ENCODE assay signal across 8 mouse cellular contexts in the genomic region with DNA sequence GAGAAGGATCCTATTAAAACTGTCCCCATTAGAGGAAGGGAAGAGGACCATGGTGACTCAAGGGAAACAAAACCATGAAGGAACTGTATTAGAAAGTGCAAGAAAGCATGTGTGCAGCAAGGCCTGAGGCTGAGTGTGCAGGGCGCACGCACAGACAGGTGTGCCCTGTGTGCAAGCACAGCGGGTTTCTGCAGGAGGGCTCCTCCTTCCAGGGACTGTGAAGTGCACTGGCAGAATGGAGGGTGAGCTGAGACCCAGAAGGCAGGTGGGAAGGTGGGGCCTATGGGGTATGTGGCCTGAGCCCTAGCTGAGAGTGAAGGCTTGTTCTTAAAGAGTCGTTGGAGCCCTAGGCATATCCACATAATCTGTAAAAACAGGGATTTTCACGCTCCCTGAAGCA. TPM values are rescaled to one million over a fixed set of nuclear protein-coding genes. Genes with fewer than 3 reads are reported as not detected.
A peak's percentile ranks its signal among the peaks of the same experiment; 100 is the strongest.
DNase-seq lines count a peak whose midpoint lies in the region; ATAC-seq and TF ChIP-seq lines count a peak whose summit lies in the region.

No protein-coding gene starts in this region.

- H3K9me3 ChIP-seq in heart, postnatal 0 days (replicated peaks; ENCODE audit: control insufficient read depth, low read length), result no peaks in the 10 kb centered on the region
- H3K9me3 ChIP-seq in embryonic facial prominence, embryonic 13.5 days, result no peaks in the 10 kb centered on the region
- H3K9me3 ChIP-seq in intestine, postnatal 0 days (ENCODE audit: control insufficient read depth), result no peaks in the 10 kb centered on the region
- H3K9me3 ChIP-seq in neural tube, embryonic 14.5 days (ENCODE audit: control insufficient read depth, low read length), result no peaks in the 10 kb centered on the region

- no peak for TF ChIP-seq CTCF in heart, postnatal 0 days (IDR thresholded peaks at IDR 0.05; ENCODE audit: low read depth)
- no peak for TF ChIP-seq CTCF in intestine, postnatal 0 days (IDR thresholded peaks at IDR 0.05; ENCODE audit: low read depth)

- H3K27ac ChIP-seq in heart, postnatal 0 days (ENCODE audit: low read depth), result peak overlapping the region; percentile 24; the same call in 1 of the 2 replicates
- H3K27ac ChIP-seq in embryonic facial prominence, embryonic 13.5 days, result peak overlapping the region; percentile 94
- peak overlapping the region; percentile 97; the same call in 1 of the 2 replicates for H3K27ac ChIP-seq in intestine, postnatal 0 days (ENCODE audit: low read depth, low read length)
- H3K27ac ChIP-seq in neural tube, embryonic 14.5 days (ENCODE audit: low read depth, low read length), result no peak overlapping the region

- ATAC-seq in heart, postnatal 0 days (ENCODE audit: insufficient read depth, low read depth), result no peak
- no peak for ATAC-seq in embryonic facial prominence, embryonic 13.5 days (ENCODE audit: insufficient number of reproducible peaks, insufficient read depth, low FRiP score, low TSS enrichment, low read depth)
- ATAC-seq in intestine, postnatal 0 days, result 0 out of 2 replicates have a peak, but pooled peaks have one; percentile 7
- ATAC-seq in neural tube, embryonic 14.5 days (ENCODE audit: low read depth), result no peak

- no peak for TF ChIP-seq EP300 in heart, postnatal 0 days (IDR thresholded peaks at IDR 0.05; ENCODE audit: low read depth)

- H3K4me3 ChIP-seq in heart, postnatal 0 days (ENCODE audit: low read depth, low read length), result peak overlapping the region; percentile 77; the same call in 1 of the 2 replicates
- H3K4me3 ChIP-seq in embryonic facial prominence, embryonic 13.5 days, result peak overlapping the region; percentile 85
- peak overlapping the region; percentile 86 for H3K4me3 ChIP-seq in intestine, postnatal 0 days (ENCODE audit: low read depth, low read length)
- H3K4me3 ChIP-seq in neural tube, embryonic 14.5 days (ENCODE audit: low read depth, low read length), result peak overlapping the region; percentile 79

- H3K36me3 ChIP-seq in heart, postnatal 0 days (replicated peaks; ENCODE audit: control insufficient read depth, insufficient read depth, low read length), result no peaks in the 10 kb centered on the region
- peaks cover 28% of the 10 kb centered on the region for H3K36me3 ChIP-seq in embryonic facial prominence, embryonic 13.5 days
- peaks cover 4% of the 10 kb centered on the region; the same call in 1 of the 2 replicates for H3K36me3 ChIP-seq in intestine, postnatal 0 days (ENCODE audit: control insufficient read depth, insufficient read depth)
- H3K36me3 ChIP-seq in neural tube, embryonic 14.5 days (ENCODE audit: control insufficient read depth, insufficient read depth, low read length), result no peaks in the 10 kb centered on the region; the same call in 1 of the 2 replicates

- H3K9ac ChIP-seq in heart, postnatal 0 days (replicated peaks; ENCODE audit: low read depth, low read length), result no peak overlapping the region
- H3K9ac ChIP-seq in embryonic facial prominence, embryonic 13.5 days, result peak overlapping the region; percentile 95
- peak overlapping the region; percentile 91 for H3K9ac ChIP-seq in intestine, postnatal 0 days (ENCODE audit: low read depth, low read length)
- peak overlapping the region; percentile 46 for H3K9ac ChIP-seq in neural tube, embryonic 14.5 days (replicated peaks; ENCODE audit: low read depth, low read length)

- intact Hi-C loops in heart, postnatal 36 days (cut with DNase I), result no loop called here

- H3K27me3 ChIP-seq in heart, postnatal 0 days (ENCODE audit: control insufficient read depth, insufficient read depth, low read length), result 0 out of 2 replicates have a peak, but pooled peaks cover 4% of the 10 kb centered on the region
- H3K27me3 ChIP-seq in embryonic facial prominence, embryonic 13.5 days, result no peaks in the 10 kb centered on the region
- no peaks in the 10 kb centered on the region for H3K27me3 ChIP-seq in intestine, postnatal 0 days (replicated peaks; ENCODE audit: control insufficient read depth, insufficient read depth, low read length)
- no peaks in the 10 kb centered on the region for H3K27me3 ChIP-seq in neural tube, embryonic 14.5 days (ENCODE audit: control insufficient read depth, insufficient read depth, low read length)

- peak overlapping the region; percentile 98 for H3K4me2 ChIP-seq in heart, postnatal 0 days (ENCODE audit: low read depth, low read length)
- peak overlapping the region; percentile 69 for H3K4me2 ChIP-seq in embryonic facial prominence, embryonic 13.5 days
- H3K4me2 ChIP-seq in intestine, postnatal 0 days (replicated peaks; ENCODE audit: low read depth), result peak overlapping the region; percentile 86
- H3K4me2 ChIP-seq in neural tube, embryonic 14.5 days (ENCODE audit: low read depth, low read length), result peak overlapping the region; percentile 78

- WGBS in heart, postnatal 0 days, result 73% methylated on average over 5 of the region's 5 CpGs
- 39% methylated on average over 5 of the region's 5 CpGs for WGBS in embryonic facial prominence, embryonic 13.5 days
- 43% methylated on average over 5 of the region's 5 CpGs for WGBS in intestine, postnatal 0 days
- 53% methylated on average over 5 of the region's 5 CpGs for WGBS in neural tube, embryonic 14.5 days

- H3K4me1 ChIP-seq in heart, postnatal 0 days (ENCODE audit: control insufficient read depth, insufficient read depth), result peaks cover 9% of the 10 kb centered on the region; the same call in 1 of the 2 replicates
- peaks cover 54% of the 10 kb centered on the region for H3K4me1 ChIP-seq in embryonic facial prominence, embryonic 13.5 days
- H3K4me1 ChIP-seq in intestine, postnatal 0 days (replicated peaks; ENCODE audit: control insufficient read depth, insufficient read depth, low read length), result peaks cover 14% of the 10 kb centered on the region
- H3K4me1 ChIP-seq in neural tube, embryonic 14.5 days (ENCODE audit: control insufficient read depth, insufficient read depth, low read length), result peaks cover 13% of the 10 kb centered on the region

- no peak for DNase-seq in heart, postnatal 0 days (ENCODE audit: low spot score)
- no peak for DNase-seq in heart, postnatal 36 days
- no peak for DNase-seq in urinary bladder, adult 18-20 months (ENCODE audit: low spot score in 2 of 2)
- no peak for DNase-seq in adrenal gland, postnatal 4 days (ENCODE audit: low spot score in 2 of 2)
- DNase-seq in urinary bladder, postnatal 10 days (ENCODE audit: low spot score), result no peak

RNA-seq across cellular contexts. Expression of a gene that starts 1.9 kb away (rescaled TPM):
- total RNA-seq in heart, postnatal 0 days (2014; rRNA removed; ENCODE audit: low replicate concordance), result 33.7 and 40.8 TPM in 2 replicates
- 5.2 and 5.9 TPM in 2 replicates for polyA plus RNA-seq in heart, postnatal 0 days (2015; fragmentation: Nextera tagmentation; extraction: Ambion mirVana)
- total RNA-seq in heart, postnatal 36 days (2021), result 1 to 10 TPM; 7.5 to 9.2 TPM
- 79.8 and 88.8 TPM in 2 replicates for polyA plus RNA-seq in embryonic facial prominence, embryonic 13.5 days (2015; fragmentation: Nextera tagmentation; extraction: Ambion mirVana)
- 32.8 and 37.9 TPM in 2 replicates for polyA plus RNA-seq in intestine, postnatal 0 days (2015; fragmentation: Nextera tagmentation; extraction: Ambion mirVana)
- polyA plus RNA-seq in neural tube, embryonic 14.5 days (2014; fragmentation: Nextera tagmentation; extraction: Ambion mirVana), result 52.4 and 66.7 TPM in 2 replicates
- total RNA-seq in adrenal gland, postnatal 4 days (2021), result 100 to 1,000 TPM; 102 to 120 TPM
